Mouse (Mus musculus) cerebellum, postnatal 4 days (tissue): ENCODE measurements at regions not wholly inside any gene's neighbourhood (a gene's known extent, or its start where the extent isn't known, plus 50 kb on each side); places are given as distances from the start of the nearest gene placed in this dataset.

Experiments
- DNase-seq, 2 experiments: peaks; one replicate each; pipeline ENCODE4 v3.0.0; 2022; ENCODE audit warnings: low spot score in 2 of 2, mixed read lengths in 1 of 2

- DNase-seq: no peak
These were observed 647.5 kb downstream of the Kcnj3 start for GRCm38 (mm10) chr2:56083226-56083625.

GRCm38 (mm10) chr2:56109531-56109930 lies 673.8 kb downstream of the Kcnj3 start:
- no peak for DNase-seq

GRCm38 (mm10) chr2:56109975-56110374 lies 674.2 kb downstream of the Kcnj3 start:
- DNase-seq: no peak

- DNase-seq: no peak
These were observed 678.7 kb downstream of the Kcnj3 start for GRCm38 (mm10) chr2:56114469-56114868.

- peak in 1 of 2 experiments; percentile 10 for DNase-seq
These were observed 683.6 kb downstream of the Kcnj3 start for GRCm38 (mm10) chr2:56119368-56119767.

GRCm38 (mm10) chr2:56147107-56147615 lies 711.4 kb downstream of the Kcnj3 start:
- DNase-seq: no peak

- DNase-seq: no peak
These were observed 760.7 kb downstream of the Kcnj3 start for GRCm38 (mm10) chr2:56196449-56196848.

- DNase-seq: peak in 1 of 2 experiments; percentile 3
These were observed 791.7 kb downstream of the Kcnj3 start for GRCm38 (mm10) chr2:56227476-56227875.

GRCm38 (mm10) chr2:56233042-56233441 lies 797.3 kb downstream of the Kcnj3 start:
- no peak for DNase-seq

- DNase-seq: no peak
These were observed 821.5 kb downstream of the Kcnj3 start for GRCm38 (mm10) chr2:56257044-56257954.

GRCm38 (mm10) chr2:56304920-56305319 lies 818.9 kb downstream of the Nr4a2 start:
- DNase-seq: no peak

- DNase-seq: no peak
These were observed 802.1 kb downstream of the Nr4a2 start for GRCm38 (mm10) chr2:56321692-56322091.

GRCm38 (mm10) chr2:56322508-56322907 lies 801.3 kb downstream of the Nr4a2 start:
- no peak for DNase-seq

GRCm38 (mm10) chr2:56335974-56336373 lies 787.8 kb downstream of the Nr4a2 start:
- no peak for DNase-seq

GRCm38 (mm10) chr2:56364065-56364464 lies 759.7 kb downstream of the Nr4a2 start:
- no peak for DNase-seq
